Comparison of ENCODE assay signal across 17 mouse cellular contexts in genomic region chr11:20144536-20145263, GRCm38 (mm10). TPM values are rescaled to one million over a fixed set of nuclear protein-coding genes. Genes with fewer than 3 reads are reported as not detected.
A peak's percentile ranks its signal among the peaks of the same experiment; 100 is the strongest.
DNase-seq lines count a peak whose midpoint lies in the region; ATAC-seq and TF ChIP-seq lines count a peak whose summit lies in the region.
"Had no signal": no experiment of that assay in that cellular context is flagged by ENCODE, and none has a peak within 500 bp of the region (broad histone marks: within the 10 kb centered on the region; RNA-seq: fewer than 3 reads in every experiment).

No protein-coding gene starts in this region.

- H3K36me3 ChIP-seq in E14TG2a.4 (ENCODE audit: insufficient read depth, low read length): no peaks in the 10 kb centered on the region
- H3K36me3 ChIP-seq in small intestine, adult 2 months (ENCODE audit: control insufficient read depth, insufficient read depth, low read length): no peaks in the 10 kb centered on the region
- H3K36me3 ChIP-seq: embryonic facial prominence, embryonic 10.5 days; forebrain, embryonic 15.5 days; heart, embryonic 15.5 days; hindbrain, embryonic 10.5 days; limb, embryonic 13.5 days had no signal

- H3K9me3 ChIP-seq in E14TG2a.4 (ENCODE audit: low read length): peaks cover 2% of the 10 kb centered on the region; the same call in 1 of the 2 replicates
- H3K9me3 ChIP-seq: embryonic facial prominence, embryonic 10.5 days; forebrain, embryonic 15.5 days; heart, embryonic 15.5 days; hindbrain, embryonic 10.5 days; limb, embryonic 13.5 days had no signal

- H3K27me3 ChIP-seq in E14TG2a.4 (ENCODE audit: insufficient read depth, low read length): no peaks in the 10 kb centered on the region
- no peaks in the 10 kb centered on the region for H3K27me3 ChIP-seq in small intestine, adult 2 months (ENCODE audit: control insufficient read depth, insufficient read depth, low read length)
- H3K27me3 ChIP-seq: forebrain, embryonic 15.5 days; heart, embryonic 15.5 days; limb, embryonic 13.5 days had no signal

- no peak for TF ChIP-seq POLR2A in small intestine, adult 2 months (IDR thresholded peaks at IDR 0.05; ENCODE audit: low read depth, low read length)

- no peak for TF ChIP-seq CTCF in E14TG2a.4 (conservative IDR thresholded peaks at IDR 0.05; ENCODE audit: low read length)
- no peak for TF ChIP-seq CTCF in small intestine, adult 2 months (IDR thresholded peaks at IDR 0.05; ENCODE audit: extremely low read depth, insufficient read length, insufficient replicate concordance, low read depth, low read length)

- DNase-seq in R1 (ENCODE audit: low read depth, low spot score): peak; percentile 42
- DNase-seq in kidney, postnatal 36 days: peak; percentile 10 to 67
- DNase-seq in right cerebral cortex, adult 2 months (ENCODE audit: low spot score in 2 of 2): no peak
- DNase-seq in gastrocnemius, adult 8-10 months (ENCODE audit: low spot score in 2 of 2): no peak
- DNase-seq: cerebellum, postnatal 25 days; heart, adult 18-20 months; layer of hippocampus, postnatal 36 days; lung, postnatal 10 days had no signal

- H3K4me1 ChIP-seq in E14TG2a.4 (replicated peaks; ENCODE audit: low read depth, low read length): peaks cover 83% of the 10 kb centered on the region
- H3K4me1 ChIP-seq in small intestine, adult 2 months (ENCODE audit: control insufficient read depth, insufficient read depth, insufficient read length, low read length): peaks cover 5% of the 10 kb centered on the region; the same call in 1 of the 2 replicates
- H3K4me1 ChIP-seq: embryonic facial prominence, embryonic 10.5 days; forebrain, embryonic 15.5 days; heart, embryonic 15.5 days; limb, embryonic 13.5 days had no signal

- H3K4me3 ChIP-seq in E14TG2a.4 (replicated peaks; ENCODE audit: low read length): peak overlapping the region; percentile 27; the same call in 1 of the 2 replicates
- H3K4me3 ChIP-seq in small intestine, adult 2 months (ENCODE audit: low read depth, low read length): no peak overlapping the region
- H3K4me3 ChIP-seq: embryonic facial prominence, embryonic 10.5 days; erythroblast, embryonic 14.5 days; forebrain, embryonic 15.5 days; heart, embryonic 15.5 days; hindbrain, embryonic 10.5 days; limb, embryonic 13.5 days had no signal

- H3K27ac ChIP-seq in small intestine, adult 2 months (ENCODE audit: insufficient read depth, low read depth, low read length): peak overlapping the region; percentile 79; the same call in 1 of the 2 replicates
- H3K27ac ChIP-seq: embryonic facial prominence, embryonic 10.5 days; forebrain, embryonic 15.5 days; heart, embryonic 15.5 days; hindbrain, embryonic 10.5 days; limb, embryonic 13.5 days had no signal

- WGBS in small intestine, adult 2 months: 64% methylated on average over 9 of the region's 9 CpGs

- no peak for ATAC-seq in activated CD4-positive, CD25-positive, alpha-beta regulatory T cell, adult 4 months
- ATAC-seq: forebrain, embryonic 15.5 days had no signal

RNA-seq across cellular contexts. Expression of gene Actr2, which starts 32.0 kb away (rescaled TPM):
- polyA plus RNA-seq in small intestine, adult 2 months (2012; rRNA removed): 4.6 and 10.7 TPM in 2 replicates
- 10 to 100 TPM; 39.1 to 43.4 (median 39.7) TPM for total RNA-seq in gastrocnemius, adult 8-10 months (2022)
- polyA plus RNA-seq in activated CD4-positive, CD25-positive, alpha-beta regulatory T cell, adult 4 months (2017; shearing (Covaris generic)): 100 to 1,000 TPM; 465 to 556 TPM

RNA-seq across cellular contexts. Expression of gene Rab1a, which starts 56.5 kb away (rescaled TPM):
- polyA plus RNA-seq in small intestine, adult 2 months (2012; rRNA removed): 27.7 and 60.0 TPM in 2 replicates
- 10 to 100 TPM; 84.0 to 90.6 (median 85.6) TPM for total RNA-seq in gastrocnemius, adult 8-10 months (2022)
- 100 to 1,000 TPM in 1 of 2 experiments, 10 to 100 TPM in 1; 98.6 to 135 TPM for polyA plus RNA-seq in activated CD4-positive, CD25-positive, alpha-beta regulatory T cell, adult 4 months (2017; shearing (Covaris generic))

Comparison
In these comparisons a context has a peak if more than half of its experiments do, and no peak if none do; other contexts are left out.
1. DNase-seq: peak in R1 (single experiment) and kidney, postnatal 36 days (2 of 2); none in right cerebral cortex, adult 2 months (0 of 2) and gastrocnemius, adult 8-10 months (0 of 2).
2. RNA of gene Actr2, which starts 32.0 kb away (polyA plus RNA-seq): 465 to 556 TPM in activated CD4-positive, CD25-positive, alpha-beta regulatory T cell, adult 4 months; 4.6 to 10.7 TPM in small intestine, adult 2 months; every median in the first group is over 10 times any median in the second.